Mouse (Mus musculus): Measurements from ENCODE around the gene Ascc2.

DNA sequence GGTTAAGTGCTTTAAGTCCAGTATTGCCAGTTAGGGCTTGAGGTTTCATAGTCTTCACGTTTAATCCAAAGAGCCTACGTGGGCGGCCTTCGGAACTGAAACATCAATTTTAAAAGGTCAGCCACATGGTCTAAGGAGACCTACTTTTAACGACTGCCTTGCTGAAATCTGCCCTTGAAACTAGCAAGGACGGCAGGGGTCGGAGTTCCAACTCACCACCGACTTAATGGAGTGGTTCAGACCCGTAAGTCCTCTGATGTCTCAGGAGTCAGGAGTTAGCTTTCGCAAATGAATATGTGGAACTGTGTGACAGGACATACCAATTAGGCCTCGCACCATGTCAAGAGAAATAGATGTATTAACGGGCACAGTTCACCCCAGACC lies 66.1 kb downstream of the Ascc2 start:
- TF ChIP-seq POLR2A (IDR thresholded peaks at IDR 0.05; ENCODE audit: control insufficient read depth, low read depth, low read length) (no peak), CTCF (IDR thresholded peaks at IDR 0.05; ENCODE audit: control insufficient read depth, insufficient read depth, insufficient replicate concordance, low read depth, low read length) (no peak)
